In genomic region chr1:153698311-153699084, GRCm38 (mm10) we compare ENCODE assay signal across 20 mouse cellular contexts. TPM values are rescaled to one million over a fixed set of nuclear protein-coding genes. Genes with fewer than 3 reads are reported as not detected.
A peak's percentile ranks its signal among the peaks of the same experiment; 100 is the strongest.
DNase-seq lines count a peak whose midpoint lies in the region; ATAC-seq and TF ChIP-seq lines count a peak whose summit lies in the region.
"Had no signal": no experiment of that assay in that cellular context is flagged by ENCODE, and none has a peak within 500 bp of the region (broad histone marks: within the 10 kb centered on the region; RNA-seq: fewer than 3 reads in every experiment).

No protein-coding gene starts in this region.

- no peak for DNase-seq in hindbrain, embryonic 10.5 days (ENCODE audit: low spot score)
- DNase-seq in liver, adult 2 months (ENCODE audit: extremely low read depth, low read depth, low spot score) = peak; percentile 90
- no peak for DNase-seq in liver
- DNase-seq in adipocyte (ENCODE audit: low spot score) = peak; percentile 40
- no peak for DNase-seq in frontal cortex, postnatal 36 days (ENCODE audit: low spot score in 2 of 2)
- DNase-seq: gastrocnemius, adult 2 months; heart, adult 11 months; heart, postnatal 4 days; lung, adult 2 months; right cerebral cortex, postnatal 25 days had no signal

- H3K27ac ChIP-seq in hindbrain, embryonic 10.5 days = peak overlapping the region; percentile 62
- no peak overlapping the region for H3K27ac ChIP-seq in hindbrain, embryonic 12.5 days
- H3K27ac ChIP-seq in liver, adult 2 months (replicated peaks; ENCODE audit: insufficient read depth, low read depth, low read length) = peak overlapping the region; percentile 97
- H3K27ac ChIP-seq in limb, embryonic 13.5 days = peak overlapping the region; percentile 29
- H3K27ac ChIP-seq: gastrocnemius, adult 2 months; layer of hippocampus, adult 2 months; macrophage; midbrain, embryonic 12.5 days; neural tube, embryonic 15.5 days; stomach, postnatal 0 days had no signal

- no peak for TF ChIP-seq POLR2A in liver, adult 2 months (IDR thresholded peaks at IDR 0.05; ENCODE audit: extremely low read depth, insufficient read depth, low read length)

- H3K9ac ChIP-seq in hindbrain, embryonic 12.5 days = no peak overlapping the region
- H3K9ac ChIP-seq in liver, adult 2 months (ENCODE audit: low read depth, low read length) = no peak overlapping the region
- no peak overlapping the region for H3K9ac ChIP-seq in limb, embryonic 13.5 days
- H3K9ac ChIP-seq: midbrain, embryonic 12.5 days; neural tube, embryonic 15.5 days had no signal

- peaks cover 5% of the 10 kb centered on the region for H3K27me3 ChIP-seq in hindbrain, embryonic 10.5 days (ENCODE audit: insufficient read depth, poor library complexity, severe bottlenecking)
- H3K27me3 ChIP-seq in hindbrain, embryonic 12.5 days = no peaks in the 10 kb centered on the region
- H3K27me3 ChIP-seq in liver, adult 2 months (ENCODE audit: control insufficient read depth, insufficient read depth, low read length) = no peaks in the 10 kb centered on the region
- no peaks in the 10 kb centered on the region for H3K27me3 ChIP-seq in limb, embryonic 13.5 days
- H3K27me3 ChIP-seq: midbrain, embryonic 12.5 days; neural tube, embryonic 15.5 days had no signal

- no peak overlapping the region for H3K4me2 ChIP-seq in hindbrain, embryonic 12.5 days (replicated peaks)
- no peak overlapping the region for H3K4me2 ChIP-seq in limb, embryonic 13.5 days (replicated peaks)
- H3K4me2 ChIP-seq: midbrain, embryonic 12.5 days; neural tube, embryonic 15.5 days had no signal

- H3K4me1 ChIP-seq in hindbrain, embryonic 10.5 days (replicated peaks) = peaks cover 38% of the 10 kb centered on the region
- peaks cover 25% of the 10 kb centered on the region for H3K4me1 ChIP-seq in hindbrain, embryonic 12.5 days
- peaks cover 48% of the 10 kb centered on the region for H3K4me1 ChIP-seq in liver, adult 2 months (ENCODE audit: control insufficient read depth, insufficient read depth, low read length)
- peaks cover 53% of the 10 kb centered on the region for H3K4me1 ChIP-seq in limb, embryonic 13.5 days

- H3K9me3 ChIP-seq in hindbrain, embryonic 10.5 days = no peaks in the 10 kb centered on the region
- H3K9me3 ChIP-seq in hindbrain, embryonic 12.5 days (replicated peaks) = no peaks in the 10 kb centered on the region
- no peaks in the 10 kb centered on the region for H3K9me3 ChIP-seq in limb, embryonic 13.5 days
- H3K9me3 ChIP-seq: midbrain, embryonic 12.5 days; neural tube, embryonic 15.5 days had no signal

- WGBS in hindbrain, embryonic 10.5 days = 61% methylated on average over 7 of the region's 7 CpGs
- 60% methylated on average over 7 of the region's 7 CpGs for WGBS in hindbrain, embryonic 12.5 days
- 56% methylated on average over 7 of the region's 7 CpGs for WGBS in liver, adult 2 months
- WGBS in limb, embryonic 13.5 days = 62% methylated on average over 7 of the region's 7 CpGs

- no peaks in the 10 kb centered on the region for H3K79me2 ChIP-seq in liver, adult 2 months (ENCODE audit: control insufficient read depth, insufficient read depth, low read length)

- H3K36me3 ChIP-seq in hindbrain, embryonic 10.5 days = peaks cover 4% of the 10 kb centered on the region; the same call in 1 of the 2 replicates
- no peaks in the 10 kb centered on the region for H3K36me3 ChIP-seq in hindbrain, embryonic 12.5 days
- H3K36me3 ChIP-seq in liver, adult 2 months (ENCODE audit: control insufficient read depth, insufficient read depth, low read length) = no peaks in the 10 kb centered on the region
- no peaks in the 10 kb centered on the region for H3K36me3 ChIP-seq in limb, embryonic 13.5 days

- TF ChIP-seq CTCF in liver, adult 2 months (IDR thresholded peaks at IDR 0.05; ENCODE audit: low read depth, low read length) = no peak

- no peak for ATAC-seq in hindbrain, embryonic 12.5 days (ENCODE audit: low FRiP score)
- no peak for ATAC-seq in limb, embryonic 13.5 days (ENCODE audit: low FRiP score, low read depth)
- ATAC-seq: inflammation-experienced regulatory T-cells, adult 6 months had no signal

- H3K4me3 ChIP-seq in hindbrain, embryonic 10.5 days = no peak overlapping the region
- no peak overlapping the region for H3K4me3 ChIP-seq in hindbrain, embryonic 12.5 days
- no peak overlapping the region for H3K4me3 ChIP-seq in liver, adult 2 months (ENCODE audit: insufficient read depth, low read depth, low read length)
- H3K4me3 ChIP-seq in limb, embryonic 13.5 days = no peak overlapping the region
- H3K4me3 ChIP-seq: gastrocnemius, adult 2 months; layer of hippocampus, adult 2 months; midbrain, embryonic 12.5 days; neural tube, embryonic 15.5 days had no signal

RNA-seq across cellular contexts. Expression of gene Rgs16, which starts 41.7 kb away (rescaled TPM):
- 18.9 and 21.1 TPM in 2 replicates for polyA plus RNA-seq in hindbrain, embryonic 10.5 days (2016; fragmentation: Nextera tagmentation; extraction: Ambion mirVana)
- polyA plus RNA-seq in hindbrain, embryonic 12.5 days (2016; fragmentation: Nextera tagmentation; extraction: Ambion mirVana) = 24.9 and 27.0 TPM in 2 replicates
- 38.2 and 125 TPM in 2 replicates for total RNA-seq in liver, adult 2 months (2014; rRNA removed)
- 1.6 and 3.9 TPM in 2 replicates for polyA plus RNA-seq in liver, adult 2 months (2012; rRNA removed)
- polyA plus RNA-seq in limb, embryonic 13.5 days (2015; fragmentation: Nextera tagmentation; extraction: Ambion mirVana) = 22.6 and 23.7 TPM in 2 replicates

RNA-seq across cellular contexts. Expression of gene Rgs8, which starts 45.7 kb away (rescaled TPM):
- 4.9 and 8.9 TPM in 2 replicates for polyA plus RNA-seq in hindbrain, embryonic 10.5 days (2016; fragmentation: Nextera tagmentation; extraction: Ambion mirVana)
- polyA plus RNA-seq in hindbrain, embryonic 12.5 days (2016; fragmentation: Nextera tagmentation; extraction: Ambion mirVana) = 18.3 and 18.6 TPM in 2 replicates
- 0.07 and 0.09 TPM in 2 replicates for total RNA-seq in liver, adult 2 months (2014; rRNA removed)
- polyA plus RNA-seq in liver, adult 2 months (2012; rRNA removed) = not detected in 2 replicates
- polyA plus RNA-seq in limb, embryonic 13.5 days (2015; fragmentation: Nextera tagmentation; extraction: Ambion mirVana) = 1.8 TPM in 2 replicates
- total RNA-seq: adrenal gland, adult 18-20 months; gastrocnemius, adult 2 months had no signal
- polyA plus RNA-seq: macrophage had no signal

RNA-seq across cellular contexts. Expression of gene Rnasel, which starts 50.7 kb away (rescaled TPM):
- polyA plus RNA-seq in hindbrain, embryonic 10.5 days (2016; fragmentation: Nextera tagmentation; extraction: Ambion mirVana) = 12.6 and 23.7 TPM in 2 replicates
- 39.5 and 40.0 TPM in 2 replicates for polyA plus RNA-seq in hindbrain, embryonic 12.5 days (2016; fragmentation: Nextera tagmentation; extraction: Ambion mirVana)
- total RNA-seq in liver, adult 2 months (2014; rRNA removed) = 3.7 and 5.1 TPM in 2 replicates
- 0.57 and 0.72 TPM in 2 replicates for polyA plus RNA-seq in liver, adult 2 months (2012; rRNA removed)
- polyA plus RNA-seq in limb, embryonic 13.5 days (2015; fragmentation: Nextera tagmentation; extraction: Ambion mirVana) = 12.3 and 12.4 TPM in 2 replicates
- total RNA-seq: ES-E14 had no signal

Comparison
In these comparisons a context has a peak if more than half of its experiments do, and no peak if none do; other contexts are left out.
1. DNase-seq: peak in liver, adult 2 months (single experiment) and adipocyte (single experiment); none in hindbrain, embryonic 10.5 days (single experiment), liver (single experiment) and frontal cortex, postnatal 36 days (0 of 2).